Mouse (Mus musculus) C2C12 (cell line): ENCODE results near the gene Oasl1. TPM values are rescaled to one million over a fixed set of nuclear protein-coding genes. Genes with fewer than 3 reads are reported as not detected.

Experiments
- H3K27me3 ChIP-seq: one replicate; pipeline ENCODE4 v1.6.1; 2011; ENCODE audit not compliant: control insufficient read depth, insufficient read depth, insufficient read length
- H3K36me3 ChIP-seq: one replicate; pipeline ENCODE4 v1.6.1; 2011; ENCODE audit not compliant: control insufficient read depth, insufficient read depth
- H3K4me3 ChIP-seq: one replicate; pipeline ENCODE4 v1.5.1; 2011; ENCODE audit warnings: mild to moderate bottlenecking, control low read depth; ENCODE audit not compliant: poor library complexity, insufficient read depth, severe bottlenecking
- H3K79me2 ChIP-seq: one replicate; pipeline ENCODE4 v1.6.1; 2011; ENCODE audit not compliant: control insufficient read depth, insufficient read depth
- H3K79me3 ChIP-seq: one replicate; pipeline ENCODE4 v1.6.1; 2011; ENCODE audit warnings: low read depth, control low read depth
- H3ac ChIP-seq: one replicate; pipeline ENCODE3; 2011; ENCODE audit warnings: low read depth; ENCODE audit not compliant: control insufficient read depth, insufficient read length
- CEBPB ChIP-seq: IDR thresholded peaks from one replicate; pipeline ENCODE4 v1.6.1; 2011; ENCODE audit warnings: low read depth, mild to moderate bottlenecking, control low read depth, moderate library complexity
- CTCF ChIP-seq: IDR thresholded peaks from one replicate; pipeline ENCODE4 v1.5.1; 2011; ENCODE audit not compliant: control insufficient read depth, insufficient read depth, insufficient read length
- FOSL1 ChIP-seq: IDR thresholded peaks from one replicate; pipeline ENCODE4 v1.8.0; 2011; ENCODE audit warnings: mild to moderate bottlenecking, low read length; ENCODE audit not compliant: poor library complexity, insufficient read depth, severe bottlenecking
- MAX ChIP-seq: IDR thresholded peaks from one replicate; pipeline ENCODE4 v1.6.1; 2011; ENCODE audit warnings: mild to moderate bottlenecking, control low read depth
- MYOD1 ChIP-seq: IDR thresholded peaks from one replicate; pipeline ENCODE4 v1.6.1; 2011; ENCODE audit warnings: low read depth; ENCODE audit not compliant: control insufficient read depth, insufficient read length
- MYOG ChIP-seq: IDR thresholded peaks from one replicate; pipeline ENCODE4 v1.6.1; 2011; ENCODE audit not compliant: control insufficient read depth, insufficient read length; ENCODE audit errors: extremely low read depth
- USF1 ChIP-seq: IDR thresholded peaks from one replicate; pipeline ENCODE4 v1.6.1; 2011; ENCODE audit warnings: low read depth, mild to moderate bottlenecking, control low read depth, moderate library complexity
- polyA plus RNA-seq: library from polyadenylated mRNA; unstranded; fragments of >200 nt; fragmentation: generic; extraction: Trizol; gene quantifications from one replicate; pipeline ENCODE4 v1.2.1, GENCODE M21; 2012; ENCODE audit warnings: missing spikeins

The Oasl1 gene
- polyA plus RNA-seq, 1 experiment: 0.07 TPM

DNA sequence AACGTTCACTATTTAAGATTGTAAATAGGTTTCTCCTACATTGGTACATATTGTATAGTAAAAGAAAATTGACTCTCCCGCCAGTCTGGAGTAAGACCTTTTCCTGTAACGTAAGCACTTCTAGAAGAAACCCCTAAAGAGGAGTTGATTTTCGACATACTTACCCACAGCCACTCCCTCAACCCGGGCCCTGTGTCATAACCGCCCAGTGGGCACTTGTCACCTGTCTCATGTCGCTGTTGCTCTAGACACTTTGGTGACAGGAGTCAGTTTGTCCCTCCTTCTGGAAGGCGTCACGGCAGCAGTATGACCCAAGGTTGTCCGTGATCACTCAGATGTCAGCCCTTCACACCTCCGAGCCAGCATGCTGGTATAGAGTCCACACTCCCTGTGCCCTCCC, 40.0 kb upstream of the Oasl1 start:
- H3K79me3 ChIP-seq: no peaks in the 10 kb centered on the region
- no peaks in the 10 kb centered on the region for H3K79me2 ChIP-seq
- no peak for TF ChIP-seq CEBPB
- no peak for TF ChIP-seq USF1
- H3ac ChIP-seq: no peak overlapping the region
- peaks cover 15% of the 10 kb centered on the region for H3K27me3 ChIP-seq
- no peaks in the 10 kb centered on the region for H3K36me3 ChIP-seq
- H3K4me3 ChIP-seq: no peak overlapping the region

DNA sequence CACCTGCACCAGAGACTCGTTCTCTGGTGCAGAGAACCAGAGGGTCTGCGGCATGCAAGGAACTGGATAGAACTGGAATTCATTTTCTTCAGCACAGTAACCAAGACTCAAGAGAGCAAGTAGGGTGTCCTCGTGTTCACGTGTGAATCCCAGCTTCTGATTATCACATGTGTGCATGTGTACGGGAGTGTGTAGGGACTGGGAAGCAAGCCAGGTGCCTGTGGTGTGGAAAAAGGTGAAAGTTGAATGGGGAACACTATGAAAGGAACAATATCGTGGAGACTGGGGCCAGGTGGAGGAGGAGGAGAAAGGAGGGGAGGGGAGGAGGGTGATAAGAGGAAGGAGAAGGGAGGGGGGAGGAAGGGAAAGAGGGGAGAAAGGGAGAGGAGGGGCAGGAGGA, 36.2 kb upstream of the Oasl1 start:
- Histone ChIP-seq H3K27me3 (no peaks in the 10 kb centered on the region), H3ac (no peak overlapping the region), H3K36me3 (no peaks in the 10 kb centered on the region), H3K79me3 (no peaks in the 10 kb centered on the region), H3K4me3 (no peak overlapping the region), H3K79me2 (no peaks in the 10 kb centered on the region)
- TF ChIP-seq CEBPB (no peak), MYOG (no peak), FOSL1 (no peak), USF1 (no peak), MAX (no peak), CTCF (no peak), MYOD1 (no peak)

DNA sequence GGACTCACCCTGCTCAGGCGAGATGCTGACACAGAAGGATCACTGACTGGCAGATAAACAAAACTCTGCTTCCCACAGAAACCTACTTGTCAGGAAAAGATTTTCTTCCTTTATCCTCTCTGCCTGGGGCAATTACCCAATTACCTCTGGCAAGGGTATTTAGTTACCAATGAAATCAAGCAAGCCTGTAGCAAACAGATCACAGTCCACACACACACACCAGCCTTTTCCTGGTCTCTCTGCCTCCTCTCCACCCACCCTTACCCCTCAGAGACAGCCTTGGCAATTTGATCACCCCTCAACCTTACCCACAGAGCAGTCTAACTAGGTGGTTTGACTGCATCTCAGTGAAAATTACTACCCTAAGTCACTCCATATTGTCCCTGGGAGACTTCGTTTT, 34.0 kb upstream of the Oasl1 start:
- Histone ChIP-seq H3K79me2 (no peaks in the 10 kb centered on the region), H3K27me3 (no peaks in the 10 kb centered on the region), H3K36me3 (no peaks in the 10 kb centered on the region), H3K79me3 (no peaks in the 10 kb centered on the region), H3ac (no peak overlapping the region), H3K4me3 (no peak overlapping the region)
- no peak for TF ChIP-seq MYOG
- no peak for TF ChIP-seq USF1
- TF ChIP-seq CTCF: no peak
- no peak for TF ChIP-seq CEBPB
- no peak for TF ChIP-seq FOSL1
- TF ChIP-seq MYOD1: no peak
- TF ChIP-seq MAX: no peak

DNA sequence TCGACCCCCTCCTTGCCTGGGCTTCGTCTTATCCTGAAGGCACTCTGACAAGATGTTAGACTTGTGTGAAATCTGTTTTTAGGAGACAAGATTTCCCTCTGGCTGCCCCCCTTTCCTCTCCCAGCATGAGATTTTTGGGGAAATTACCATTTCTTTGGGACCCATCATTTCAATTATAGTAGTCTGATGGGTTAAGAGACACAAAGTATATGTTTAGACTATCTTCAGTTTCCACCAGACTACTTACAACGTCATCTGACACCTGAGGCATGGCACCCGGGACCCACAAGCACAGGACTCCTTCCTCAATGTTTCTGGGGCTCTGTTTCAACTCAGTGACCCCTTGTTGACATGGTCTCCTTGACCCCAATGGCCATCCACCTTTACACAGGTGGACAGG, 27.5 kb upstream of the Oasl1 start:
- TF ChIP-seq FOSL1: no peak
- TF ChIP-seq CEBPB: no peak
- TF ChIP-seq MYOG: no peak
- TF ChIP-seq CTCF: no peak
- TF ChIP-seq MYOD1: no peak
- Histone ChIP-seq H3ac (no peak overlapping the region), H3K36me3 (no peaks in the 10 kb centered on the region), H3K27me3 (no peaks in the 10 kb centered on the region), H3K79me2 (no peaks in the 10 kb centered on the region), H3K79me3 (no peaks in the 10 kb centered on the region), H3K4me3 (no peak overlapping the region)

DNA sequence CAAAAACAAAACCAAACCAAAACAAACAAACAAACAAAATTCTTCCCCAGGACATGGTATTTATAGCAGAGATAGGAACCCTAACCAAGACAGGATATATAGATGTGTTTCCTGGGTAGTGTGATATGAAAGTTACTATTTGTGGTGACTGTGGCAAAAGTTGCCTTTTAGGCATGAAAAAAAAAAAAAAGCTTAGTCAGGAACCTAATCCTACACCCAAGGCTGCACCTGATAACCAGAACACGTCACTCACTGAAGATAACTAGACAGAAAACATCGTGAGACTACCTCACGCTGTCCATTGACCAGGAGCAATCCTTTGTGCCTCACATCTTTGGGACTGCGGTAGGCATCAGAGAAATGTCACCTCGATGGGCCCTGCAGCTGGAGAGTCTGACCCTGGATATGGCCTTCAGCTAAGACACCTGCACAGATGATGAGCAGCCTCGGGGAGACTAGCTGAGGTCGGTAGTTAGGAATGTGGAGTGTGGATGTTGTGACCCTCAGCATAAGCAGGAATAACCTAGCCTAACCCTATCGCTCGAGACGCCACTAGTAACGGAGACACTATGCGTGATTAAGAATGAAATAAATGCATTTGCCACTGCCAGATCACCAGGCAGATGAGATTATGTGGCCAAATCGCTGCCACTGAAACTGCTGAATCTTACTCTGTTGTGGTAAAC, 26.2 kb upstream of the Oasl1 start, which contains the start of gene Oasl2:
Gene Oasl2, plus strand, starts transcription at position 249 of the 686 bp plus-strand sequence.
- Histone ChIP-seq H3K4me3 (no peak within 1 kb of the TSS), H3ac (peak within 1 kb of the TSS; percentile 40), H3K27me3 (no peaks in the 10 kb centered on the region), H3K36me3 (no peaks in the 10 kb centered on the region), H3K79me3 (no peaks in the 10 kb centered on the region), H3K79me2 (no peaks in the 10 kb centered on the region)
- TF ChIP-seq MYOD1 (no peak), MAX (no peak), FOSL1 (no peak)

DNA sequence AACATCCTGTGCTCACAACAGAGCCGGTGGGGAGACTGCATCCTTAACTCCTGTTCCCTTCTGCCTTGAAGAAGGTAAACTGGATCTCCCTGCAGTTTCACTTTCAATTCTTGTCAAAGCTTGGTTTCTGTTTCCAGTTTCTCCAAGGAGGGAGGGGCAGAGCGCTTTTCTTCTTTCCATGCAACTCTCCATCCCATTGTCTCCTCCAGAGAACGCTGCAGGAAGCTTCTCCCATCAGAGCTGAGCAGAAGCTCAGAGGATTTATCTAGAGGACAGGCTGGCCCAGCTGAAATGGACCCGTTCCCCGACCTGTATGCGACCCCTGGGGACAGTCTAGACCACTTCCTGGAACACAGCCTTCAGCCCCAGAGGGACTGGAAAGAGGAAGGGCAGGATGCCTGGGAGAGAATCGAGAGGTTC, 25.7 kb upstream of the Oasl1 start:
- H3ac ChIP-seq: peak overlapping the region; percentile 40
- no peak for TF ChIP-seq USF1
- H3K79me2 ChIP-seq: no peaks in the 10 kb centered on the region
- H3K27me3 ChIP-seq: no peaks in the 10 kb centered on the region
- H3K4me3 ChIP-seq: no peak overlapping the region
- no peaks in the 10 kb centered on the region for H3K36me3 ChIP-seq
- H3K79me3 ChIP-seq: no peaks in the 10 kb centered on the region

DNA sequence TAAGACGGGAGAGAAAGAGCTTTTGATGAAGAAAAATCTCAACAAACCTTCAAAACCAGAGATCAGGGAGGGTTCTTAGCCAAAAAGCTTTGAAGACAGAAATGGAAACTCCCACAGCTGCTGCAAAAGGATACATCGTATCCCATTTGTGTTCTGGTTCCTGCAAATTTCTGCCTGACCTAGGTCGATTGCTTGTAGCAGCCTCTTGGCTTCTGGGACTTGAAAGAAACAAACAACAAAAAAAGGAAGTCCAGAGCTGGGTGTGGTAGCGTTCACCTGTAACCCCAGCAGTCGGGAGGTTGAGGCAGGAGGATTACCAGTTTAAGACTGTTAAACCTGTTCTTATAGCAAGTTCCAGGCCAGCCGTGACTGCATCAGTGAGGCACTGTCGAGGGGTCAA, 24.2 kb upstream of the Oasl1 start:
- no peak overlapping the region for H3ac ChIP-seq
- no peaks in the 10 kb centered on the region for H3K79me2 ChIP-seq

More for the DNA sequence above, 24.2 kb upstream of the Oasl1 start:
- H3K36me3 ChIP-seq: no peaks in the 10 kb centered on the region
- no peaks in the 10 kb centered on the region for H3K79me3 ChIP-seq
- TF ChIP-seq MYOG (no peak), MYOD1 (no peak), USF1 (no peak), CEBPB (no peak), FOSL1 (no peak)
- no peaks in the 10 kb centered on the region for H3K27me3 ChIP-seq
- H3K4me3 ChIP-seq: no peak overlapping the region
